Comparison of ENCODE assay signal across 8 mouse cellular contexts in genomic region chr14:55386773-55387172, GRCm38 (mm10).
A peak's percentile ranks its signal among the peaks of the same experiment; 100 is the strongest.
DNase-seq lines count a peak whose midpoint lies in the region; ATAC-seq lines count a peak whose summit lies in the region.

No protein-coding gene starts in this region.

- no peaks in the 10 kb centered on the region for H3K27me3 ChIP-seq in midbrain, embryonic 14.5 days (ENCODE audit: control insufficient read depth, insufficient read depth, low read length)
- no peaks in the 10 kb centered on the region for H3K27me3 ChIP-seq in midbrain, embryonic 13.5 days
- H3K27me3 ChIP-seq in heart, embryonic 11.5 days (ENCODE audit: control insufficient read depth, insufficient read depth, low read length) = no peaks in the 10 kb centered on the region

- H3K9me3 ChIP-seq in midbrain, embryonic 14.5 days (ENCODE audit: control insufficient read depth, low read length) = no peaks in the 10 kb centered on the region
- no peaks in the 10 kb centered on the region for H3K9me3 ChIP-seq in midbrain, embryonic 13.5 days
- H3K9me3 ChIP-seq in heart, embryonic 11.5 days (replicated peaks; ENCODE audit: control insufficient read depth, low read length) = no peaks in the 10 kb centered on the region

- H3K27ac ChIP-seq in midbrain, embryonic 14.5 days (replicated peaks; ENCODE audit: low read depth, low read length) = no peak overlapping the region
- no peak overlapping the region for H3K27ac ChIP-seq in midbrain, embryonic 13.5 days
- peak overlapping the region; percentile 82 for H3K27ac ChIP-seq in heart, embryonic 11.5 days (ENCODE audit: low read depth, low read length)

- H3K9ac ChIP-seq in midbrain, embryonic 14.5 days (replicated peaks; ENCODE audit: low read length) = no peak overlapping the region
- no peak overlapping the region for H3K9ac ChIP-seq in midbrain, embryonic 13.5 days (replicated peaks)
- no peak overlapping the region for H3K9ac ChIP-seq in heart, embryonic 11.5 days (ENCODE audit: low read depth, low read length)

- H3K4me3 ChIP-seq in midbrain, embryonic 14.5 days (replicated peaks; ENCODE audit: low read depth, low read length) = no peak overlapping the region
- H3K4me3 ChIP-seq in midbrain, embryonic 13.5 days (replicated peaks) = no peak overlapping the region
- no peak overlapping the region for H3K4me3 ChIP-seq in heart, embryonic 11.5 days (ENCODE audit: low read depth, low read length)

- H3K36me3 ChIP-seq in midbrain, embryonic 14.5 days (ENCODE audit: control insufficient read depth, insufficient read depth, low read length) = no peaks in the 10 kb centered on the region
- no peaks in the 10 kb centered on the region for H3K36me3 ChIP-seq in midbrain, embryonic 13.5 days
- no peaks in the 10 kb centered on the region for H3K36me3 ChIP-seq in heart, embryonic 11.5 days (ENCODE audit: control insufficient read depth, insufficient read depth, low read length)

- no peak for ATAC-seq in midbrain, embryonic 14.5 days (ENCODE audit: low FRiP score, low TSS enrichment)
- ATAC-seq in midbrain, embryonic 13.5 days = no peak
- ATAC-seq in heart, embryonic 11.5 days (replicated peaks; ENCODE audit: insufficient number of reproducible peaks, low FRiP score, low TSS enrichment) = no peak

- no peak overlapping the region for H3K4me2 ChIP-seq in midbrain, embryonic 14.5 days (ENCODE audit: low read length)
- H3K4me2 ChIP-seq in midbrain, embryonic 13.5 days (replicated peaks) = no peak overlapping the region
- H3K4me2 ChIP-seq in heart, embryonic 11.5 days = peak overlapping the region; percentile 4; the same call in 1 of the 2 replicates

- DNase-seq in adrenal gland, postnatal 10 days = peak; percentile 25
- DNase-seq in adrenal gland, postnatal 25 days = no peak
- peak; percentile 47 for DNase-seq in midbrain, embryonic 14.5 days
- peak; percentile 59 for DNase-seq in layer of hippocampus, adult 9-11 months
- DNase-seq in right cerebral cortex, adult 2 months (ENCODE audit: low spot score in 2 of 2) = peak; percentile 47 to 60
- no peak for DNase-seq in Muller cell, postnatal 12 days (ENCODE audit: inconsistent ontology term)

- WGBS in midbrain, embryonic 14.5 days = 54% methylated on average over 6 of the region's 6 CpGs
- WGBS in midbrain, embryonic 13.5 days = 62% methylated on average over 6 of the region's 6 CpGs
- WGBS in heart, embryonic 11.5 days (ENCODE audit: insufficient replicate concordance) = 40% methylated on average over 6 of the region's 6 CpGs

- no peaks in the 10 kb centered on the region for H3K4me1 ChIP-seq in midbrain, embryonic 14.5 days (ENCODE audit: control insufficient read depth, insufficient read depth, low read length)
- H3K4me1 ChIP-seq in midbrain, embryonic 13.5 days (replicated peaks) = peaks cover 5% of the 10 kb centered on the region; the same call in 1 of the 2 replicates
- peaks cover 6% of the 10 kb centered on the region for H3K4me1 ChIP-seq in heart, embryonic 11.5 days (ENCODE audit: control insufficient read depth, insufficient read depth, low read length)

Comparison
In these comparisons a context has a peak if more than half of its experiments do, and no peak if none do; other contexts are left out.
1. DNase-seq: peak in adrenal gland, postnatal 10 days (single experiment), midbrain, embryonic 14.5 days (single experiment), layer of hippocampus, adult 9-11 months (single experiment) and right cerebral cortex, adult 2 months (2 of 2); none in adrenal gland, postnatal 25 days (single experiment) and Muller cell, postnatal 12 days (single experiment).